In the genomic region with DNA sequence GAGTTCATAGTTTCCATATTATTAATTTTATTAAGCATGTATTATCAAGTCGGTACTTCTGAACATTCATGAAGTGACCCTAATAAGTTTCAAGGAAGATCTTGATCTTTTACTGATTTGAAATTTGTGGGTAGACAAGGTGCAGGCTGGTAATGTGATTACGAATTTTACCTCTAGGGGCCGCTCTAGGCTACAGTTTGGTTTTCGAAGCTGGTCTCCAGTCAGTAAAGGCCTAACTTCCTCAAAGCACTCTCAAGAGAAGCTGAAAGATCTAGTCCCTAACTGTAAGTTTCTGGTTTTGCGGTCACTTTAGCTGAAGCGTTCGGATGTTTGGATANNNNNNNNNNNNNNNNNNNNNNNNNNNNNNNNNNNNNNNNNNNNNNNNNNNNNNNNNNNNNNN, we compare ENCODE assay signal across 8 mouse cellular contexts.
DNase-seq lines count a peak whose midpoint lies in the region; ATAC-seq and TF ChIP-seq lines count a peak whose summit lies in the region.

No protein-coding gene starts in this region.

- no peak for TF ChIP-seq EP300 in liver, postnatal 0 days (IDR thresholded peaks at IDR 0.05; ENCODE audit: low read depth)

- no peak; the same call in 1 of the 2 replicates for ATAC-seq in cerebellum, adult (ENCODE audit: insufficient number of reproducible peaks, low FRiP score, low TSS enrichment)
- ATAC-seq in forebrain, embryonic 11.5 days (replicated peaks; ENCODE audit: low FRiP score): peak; percentile 55; the same call in 1 of the 2 replicates
- no peak for ATAC-seq in liver, postnatal 0 days

- peak; percentile 19 for DNase-seq in cerebellum, adult 11 months
- peak; percentile 31 for DNase-seq in urinary bladder, postnatal 25 days (ENCODE audit: low spot score)
- no peak for DNase-seq in urinary bladder, adult 2 months (ENCODE audit: low spot score)
- DNase-seq in forebrain, embryonic 11.5 days (ENCODE audit: low spot score): peak; percentile 80
- DNase-seq in kidney, postnatal 14 days: peak; percentile 50
- peak; percentile 57 for DNase-seq in liver, postnatal 0 days
- peak; percentile 64 for DNase-seq in right cerebral cortex, postnatal 14 days

- H3K4me3 ChIP-seq in forebrain, embryonic 11.5 days (ENCODE audit: low read depth, low read length): no peak overlapping the region
- H3K4me3 ChIP-seq in liver, postnatal 0 days (ENCODE audit: low read depth, low read length): no peak overlapping the region

- peak; percentile 61 for TF ChIP-seq CTCF in liver, postnatal 0 days (IDR thresholded peaks at IDR 0.05; ENCODE audit: low read depth)

- H3K4me2 ChIP-seq in forebrain, embryonic 11.5 days (ENCODE audit: low read depth, low read length, severe bottlenecking): no peak overlapping the region
- H3K4me2 ChIP-seq in liver, postnatal 0 days (ENCODE audit: low read depth, low read length): no peak overlapping the region

- 24% methylated on average over 7 of the region's 7 CpGs for WGBS in forebrain, embryonic 11.5 days
- 13% methylated on average over 7 of the region's 7 CpGs for WGBS in liver, postnatal 0 days (ENCODE audit: insufficient replicate concordance)

- H3K36me3 ChIP-seq in forebrain, embryonic 11.5 days (ENCODE audit: control insufficient read depth, insufficient read depth, low read length): no peaks in the 10 kb centered on the region
- H3K36me3 ChIP-seq in liver, postnatal 0 days (replicated peaks; ENCODE audit: insufficient read depth, low read length): no peaks in the 10 kb centered on the region

- no peak overlapping the region for H3K27ac ChIP-seq in forebrain, embryonic 11.5 days (ENCODE audit: low read depth, low read length)
- no peak overlapping the region for H3K27ac ChIP-seq in liver, postnatal 0 days (ENCODE audit: low read depth)

- no peaks in the 10 kb centered on the region for H3K4me1 ChIP-seq in forebrain, embryonic 11.5 days (replicated peaks; ENCODE audit: control insufficient read depth, insufficient read depth, low read length)
- no peaks in the 10 kb centered on the region for H3K4me1 ChIP-seq in liver, postnatal 0 days (ENCODE audit: insufficient read depth)

- no peak overlapping the region for H3K9ac ChIP-seq in forebrain, embryonic 11.5 days (ENCODE audit: low read length)
- no peak overlapping the region for H3K9ac ChIP-seq in liver, postnatal 0 days (replicated peaks)

- no peaks in the 10 kb centered on the region for H3K9me3 ChIP-seq in forebrain, embryonic 11.5 days (ENCODE audit: control insufficient read depth, low read length)
- no peaks in the 10 kb centered on the region for H3K9me3 ChIP-seq in liver, postnatal 0 days (ENCODE audit: low read length)

- no peaks in the 10 kb centered on the region for H3K27me3 ChIP-seq in forebrain, embryonic 11.5 days (ENCODE audit: control insufficient read depth, insufficient read depth, low read length)
- no peaks in the 10 kb centered on the region for H3K27me3 ChIP-seq in liver, postnatal 0 days (ENCODE audit: insufficient read depth, low read length)
